Mouse (Mus musculus) G1E-ER4 (cell line): ENCODE measurements around the gene Cyp2c70. TPM values are rescaled to one million over a fixed set of nuclear protein-coding genes. Genes with fewer than 3 reads are reported as not detected.

Experiments
- GATA1 ChIP-seq: IDR thresholded peaks from one replicate; pipeline ENCODE4 v1.8.0; 2012; ENCODE audit warnings: low read length, inconsistent platforms
- polyA plus RNA-seq: library from polyadenylated mRNA; stranded (reverse); fragments of >175 nt; gene quantifications from 2 replicates; pipeline ENCODE4 v1.2.3, GENCODE M21; 2012

The Cyp2c70 gene
- not detected in 2 replicates for polyA plus RNA-seq

DNA sequence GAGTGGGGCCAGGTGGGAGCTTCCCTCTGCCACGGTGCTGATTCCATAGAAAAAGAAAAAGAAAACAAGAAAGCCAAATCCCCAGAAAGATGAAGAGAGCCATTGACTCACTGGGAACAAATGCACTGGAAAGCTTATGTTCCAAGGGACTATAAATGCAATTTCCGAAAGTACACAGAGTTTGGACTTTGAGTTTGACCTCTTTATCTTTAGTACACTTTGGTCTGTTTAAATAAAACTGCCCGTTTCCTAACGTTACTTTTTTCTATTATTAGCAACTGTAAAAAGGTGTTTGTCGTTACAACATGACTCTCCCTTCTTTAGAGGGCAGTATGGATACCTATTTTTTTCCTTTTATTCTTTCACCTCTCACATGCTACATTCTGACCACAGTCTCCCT lies at the start of gene Cyp2c70:
Gene Cyp2c70, minus strand, starts transcription at position 174 of the 400 bp plus-strand sequence.
- TF ChIP-seq GATA1, result no peak

DNA sequence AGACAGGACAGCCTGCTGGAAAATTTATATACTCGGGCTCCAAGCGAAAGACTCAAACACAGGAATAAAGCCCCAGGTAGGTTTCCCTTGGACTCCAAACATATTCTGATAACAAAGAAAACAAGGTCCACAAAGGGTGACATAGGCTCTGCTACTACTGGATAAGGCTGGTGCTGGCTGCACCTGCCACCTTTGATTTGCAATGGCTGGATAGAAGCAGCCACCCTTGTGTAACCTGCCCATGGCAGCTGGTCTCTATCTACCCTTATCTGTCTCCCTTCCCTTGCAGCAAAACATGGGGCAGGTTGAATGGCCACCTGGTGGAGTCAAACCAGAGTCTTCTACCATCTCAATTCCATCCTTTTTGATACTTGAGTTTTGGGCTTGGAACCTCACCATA lies 45.4 kb upstream of the Cyp2c70 start:
- TF ChIP-seq GATA1, result no peak

DNA sequence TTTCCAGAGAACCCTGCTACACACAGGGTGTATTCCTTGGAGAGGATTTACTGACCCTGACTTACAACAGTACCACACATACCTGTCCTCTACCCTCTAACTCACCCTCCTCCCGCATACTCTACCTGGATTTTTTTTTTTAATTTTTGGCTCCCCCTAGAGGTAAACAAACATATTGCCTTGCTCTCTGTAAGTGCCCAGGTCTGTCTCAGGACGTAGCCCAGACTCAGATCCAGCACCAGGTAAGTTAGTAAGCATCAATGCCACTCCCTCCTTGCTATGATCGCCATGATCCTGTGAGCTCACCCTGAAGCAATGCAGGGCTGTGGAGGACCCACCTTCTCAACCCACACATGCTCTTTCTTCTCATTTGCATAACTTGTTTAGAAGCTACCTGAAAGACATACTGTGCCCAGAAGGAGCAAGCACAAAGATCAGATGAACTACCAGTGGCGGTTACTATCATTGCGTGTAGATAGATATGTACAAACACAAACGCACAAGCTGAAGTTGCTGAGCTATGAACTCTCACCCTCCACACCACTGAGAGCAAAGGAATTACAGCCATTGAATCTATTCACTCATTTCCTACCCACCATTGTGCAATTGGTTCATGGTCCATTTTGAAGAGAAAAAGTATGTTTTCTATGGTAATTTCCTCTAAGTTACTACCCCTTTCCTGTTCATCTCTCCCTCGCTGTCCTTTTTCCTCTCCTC lies 44.9 kb upstream of the Cyp2c70 start:
- TF ChIP-seq GATA1, result no peak

DNA sequence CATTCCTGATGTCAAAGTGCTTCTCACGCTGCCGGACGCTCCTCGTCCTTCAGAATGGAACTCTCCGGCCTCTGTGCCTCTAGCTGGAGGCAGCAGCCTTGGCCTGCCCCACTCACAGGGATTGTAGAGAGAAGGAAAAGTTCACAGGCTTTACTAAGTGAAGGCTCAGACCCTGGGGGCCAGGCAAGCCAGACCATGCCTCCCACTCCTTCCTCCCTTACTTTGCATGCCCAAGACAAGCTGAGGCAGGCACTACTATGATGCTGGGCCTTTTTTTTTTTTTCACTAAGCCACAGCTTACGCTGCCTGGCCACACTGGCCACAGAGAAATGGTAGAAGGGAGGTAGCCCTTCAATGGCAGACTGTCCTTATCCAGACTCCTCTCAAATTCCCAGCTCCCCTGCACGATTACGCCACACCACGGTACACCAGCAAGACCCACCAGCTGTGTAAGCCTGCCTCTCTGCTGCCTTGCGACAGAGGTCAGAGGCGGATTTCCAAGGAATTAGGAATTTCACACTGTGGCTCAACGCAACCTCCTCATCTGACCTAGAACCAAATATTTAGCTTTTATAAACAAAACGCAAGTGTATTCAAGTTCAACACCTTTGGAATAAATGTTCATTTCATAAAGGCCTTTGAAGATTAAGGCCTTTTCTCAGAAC lies 44.1 kb upstream of the Cyp2c70 start:
- no peak for TF ChIP-seq GATA1

DNA sequence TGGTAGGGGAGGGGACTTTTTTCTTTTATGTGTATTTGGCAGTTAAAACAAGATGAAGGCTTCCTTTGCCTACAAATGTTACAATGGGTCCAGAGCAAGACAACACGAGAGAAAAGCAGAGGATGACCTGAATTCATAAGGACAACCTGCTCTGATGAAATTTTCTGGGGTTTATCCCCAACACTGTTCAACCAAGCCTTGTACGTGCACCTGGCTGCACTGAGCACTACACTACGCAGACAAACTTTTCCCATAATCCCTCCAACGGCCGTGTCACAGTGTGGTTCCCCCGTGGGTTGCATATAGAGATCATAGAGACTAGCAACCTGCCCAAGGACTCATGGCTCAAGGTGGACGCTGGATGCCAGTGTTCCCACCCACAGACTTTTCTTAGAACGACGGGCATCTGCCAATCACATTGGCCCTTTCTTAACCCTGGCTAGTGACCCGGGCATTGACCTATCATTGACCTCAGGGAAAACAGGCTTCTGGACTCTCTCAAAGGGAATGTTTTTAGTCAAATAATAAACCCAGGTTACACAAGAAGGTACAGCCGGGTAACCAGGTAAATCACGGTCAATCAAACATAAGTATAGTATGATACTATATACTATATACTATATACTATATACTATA lies 39.5 kb upstream of the Cyp2c70 start:
- no peak for TF ChIP-seq GATA1

DNA sequence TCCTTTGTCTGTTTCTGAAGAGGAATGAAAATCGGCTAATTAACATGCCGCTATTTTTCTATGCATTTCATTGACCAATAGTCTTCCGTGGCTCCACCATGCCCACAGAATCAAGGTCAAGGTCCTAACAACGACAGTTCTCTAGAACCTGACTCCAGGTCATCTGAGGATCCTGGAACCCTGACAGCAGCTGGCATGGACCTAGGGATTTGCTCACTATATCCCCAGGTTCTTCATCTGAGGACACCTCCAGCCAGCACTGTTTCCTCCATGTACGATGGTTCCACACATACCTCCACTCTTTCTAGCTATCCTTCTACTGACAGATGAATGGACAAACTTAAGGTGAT lies 38.6 kb upstream of the Cyp2c70 start:
- no peak for TF ChIP-seq GATA1

DNA sequence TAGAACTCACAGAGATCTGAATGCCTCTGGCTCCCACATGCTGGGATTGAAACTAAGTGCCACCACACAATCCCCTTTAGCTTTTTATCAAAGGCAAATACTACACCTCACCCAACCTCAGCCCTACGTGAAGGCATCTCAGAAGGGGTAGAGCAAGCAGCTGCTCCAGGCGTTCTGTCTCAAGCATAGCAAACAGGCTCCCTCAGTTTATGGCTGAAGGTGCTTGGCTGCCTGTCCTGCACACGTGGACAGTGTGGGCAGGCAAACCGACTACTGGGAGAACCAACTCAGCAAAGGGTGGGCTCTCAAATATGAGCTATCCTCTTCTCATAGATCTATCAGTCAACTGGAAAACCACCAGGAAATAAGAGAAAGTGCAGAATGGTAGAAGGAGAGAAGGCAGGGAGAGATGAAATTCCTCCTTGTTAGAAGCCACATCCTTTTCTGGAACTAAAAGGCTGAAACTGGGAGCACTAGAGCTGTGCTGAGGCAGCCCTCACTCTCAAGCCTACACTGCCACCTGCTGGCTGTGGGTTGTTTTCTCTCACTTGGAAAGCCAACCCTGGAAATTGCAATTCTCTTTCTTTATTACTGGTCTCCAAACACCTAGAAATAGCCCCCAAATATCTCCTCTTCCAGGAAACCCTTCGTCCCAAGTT lies 38.1 kb upstream of the Cyp2c70 start:
- TF ChIP-seq GATA1, result no peak

DNA sequence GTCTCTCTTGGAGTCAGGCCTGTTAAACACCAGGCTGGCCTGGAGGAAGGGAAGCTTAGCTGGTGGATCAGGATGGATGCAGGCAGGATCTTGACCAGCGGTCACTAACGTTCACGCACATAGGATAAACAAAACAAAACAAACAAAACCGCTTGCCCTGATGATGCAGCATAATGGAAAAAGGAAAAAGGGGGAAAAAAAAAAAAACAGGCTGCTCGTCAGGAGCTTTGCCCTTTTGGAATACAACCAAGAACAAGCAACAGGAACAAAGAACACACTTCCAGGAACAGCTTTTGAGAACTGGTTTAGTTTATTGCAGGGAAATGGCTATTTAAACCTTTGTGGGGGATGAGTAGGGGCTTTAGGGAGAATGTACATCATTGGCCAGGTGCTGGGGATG lies 33.7 kb upstream of the Cyp2c70 start:
- TF ChIP-seq GATA1, result no peak

DNA sequence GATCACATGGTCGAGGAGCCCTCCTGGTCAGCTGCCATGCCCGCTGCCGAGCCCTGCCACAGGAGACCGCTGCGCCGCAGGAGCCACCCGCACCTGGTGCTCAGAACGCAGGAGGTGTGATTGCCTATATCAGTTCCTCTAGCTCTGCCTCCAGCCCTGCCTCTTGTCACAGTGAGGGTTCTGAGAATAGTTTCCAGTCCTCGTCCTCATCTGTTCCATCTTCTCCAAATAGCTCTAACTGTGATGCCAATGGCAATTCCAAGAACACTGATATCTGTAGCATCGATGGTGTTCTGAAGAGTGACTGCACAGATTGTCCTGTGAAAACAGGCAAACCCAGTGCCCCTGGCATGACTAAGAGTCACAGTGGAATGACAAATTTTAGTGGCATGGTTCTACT lies 3.5 kb upstream of the Cyp2c70 start:
- no peak for TF ChIP-seq GATA1

DNA sequence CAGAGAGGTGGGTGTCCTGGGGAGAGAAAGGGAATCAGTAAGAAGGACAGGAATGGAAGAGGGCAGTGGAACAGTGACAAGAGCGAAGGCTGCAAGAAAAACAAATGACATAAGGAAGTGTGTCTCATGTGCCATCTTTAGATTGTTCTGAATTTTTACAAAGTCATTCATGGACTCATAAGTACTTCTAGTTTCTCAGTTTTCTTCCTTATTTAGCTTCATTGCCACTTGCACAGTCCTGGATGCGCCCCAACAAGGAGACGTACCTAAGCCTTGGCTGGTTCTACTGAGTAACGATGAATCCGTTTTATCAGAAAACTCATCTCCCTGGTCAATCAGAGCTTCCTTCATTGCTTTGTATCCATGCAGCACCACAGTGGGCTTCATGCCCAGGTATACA lies 3.5 kb downstream of the Cyp2c70 start:
- no peak for TF ChIP-seq GATA1

DNA sequence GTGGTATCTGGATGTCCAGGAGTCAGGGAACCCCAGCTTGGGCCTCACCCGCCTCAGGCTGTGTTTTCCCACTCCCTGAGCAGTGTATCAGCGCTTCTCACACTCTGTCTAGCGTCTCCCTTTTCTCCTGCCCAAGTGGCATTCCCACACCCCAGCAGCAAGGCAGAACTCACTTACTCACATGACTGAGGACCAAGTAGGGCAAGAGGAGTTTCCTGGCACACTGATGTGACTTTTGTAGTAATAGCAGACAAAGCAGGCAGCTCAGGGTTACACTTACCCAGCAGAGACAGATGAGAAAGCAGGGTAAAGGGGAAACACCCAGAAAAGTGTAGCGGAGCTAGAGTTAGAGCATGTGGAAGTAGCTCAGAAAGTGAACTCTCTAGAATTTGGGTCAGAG lies 8.8 kb downstream of the Cyp2c70 start:
- no peak for TF ChIP-seq GATA1

Other genes starting within 250 kb of the Cyp2c70 start
- gene Cyp2c37, start 194.9 kb downstream of the Cyp2c70 start, polyA plus RNA-seq, result not detected in 2 replicates
- not detected in 2 replicates for gene Cyp2c54, start 113.5 kb downstream of the Cyp2c70 start, polyA plus RNA-seq
- gene Cyp2c50, start 97.6 kb downstream of the Cyp2c70 start, polyA plus RNA-seq, result not detected in 2 replicates
- gene Pdlim1, start 84.5 kb upstream of the Cyp2c70 start, polyA plus RNA-seq, result not detected in 2 replicates